Mouse (Mus musculus): ENCODE data around the gene Ttc13. TPM values are rescaled to one million over a fixed set of nuclear protein-coding genes. Genes with fewer than 3 reads are reported as not detected.

Gene Ttc13
- polyA plus RNA-seq, 1 experiment from 2014 or later, result 60.2 TPM

DNA sequence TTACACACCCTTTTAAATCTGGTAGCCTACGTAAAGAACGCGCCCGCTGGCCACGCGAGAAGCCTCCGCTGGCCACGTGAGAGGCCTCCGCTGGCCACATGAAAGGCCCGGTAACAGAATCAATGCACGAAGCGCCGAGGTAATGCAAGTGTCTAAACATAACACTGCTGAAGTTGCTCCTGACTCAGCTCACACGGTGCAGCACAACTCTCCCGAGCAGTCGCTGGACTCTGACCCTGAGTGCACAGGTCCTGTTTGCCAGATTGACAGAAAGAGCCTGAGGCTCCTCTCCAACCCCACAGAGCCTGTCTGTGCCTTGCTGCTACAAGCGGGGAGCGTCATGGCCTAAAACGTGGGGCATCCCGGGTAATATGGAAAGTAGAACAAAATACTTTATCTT is 70.0 kb downstream of the Ttc13 start:
- Histone ChIP-seq H3K27me3 (no peaks in the 10 kb centered on the region), H3K9ac (replicated peaks) (no peak overlapping the region), H3K27ac (no peak overlapping the region), H3K36me3 (peaks cover 29% of the 10 kb centered on the region), H3K4me2 (replicated peaks) (no peak overlapping the region), H3K9me3 (no peaks in the 10 kb centered on the region), H3K4me3 (replicated peaks) (no peak overlapping the region), H3K4me1 (replicated peaks) (peaks cover 38% of the 10 kb centered on the region)
- no peak for ATAC-seq
- 92% methylated on average over 20 of the region's 20 CpGs for WGBS

DNA sequence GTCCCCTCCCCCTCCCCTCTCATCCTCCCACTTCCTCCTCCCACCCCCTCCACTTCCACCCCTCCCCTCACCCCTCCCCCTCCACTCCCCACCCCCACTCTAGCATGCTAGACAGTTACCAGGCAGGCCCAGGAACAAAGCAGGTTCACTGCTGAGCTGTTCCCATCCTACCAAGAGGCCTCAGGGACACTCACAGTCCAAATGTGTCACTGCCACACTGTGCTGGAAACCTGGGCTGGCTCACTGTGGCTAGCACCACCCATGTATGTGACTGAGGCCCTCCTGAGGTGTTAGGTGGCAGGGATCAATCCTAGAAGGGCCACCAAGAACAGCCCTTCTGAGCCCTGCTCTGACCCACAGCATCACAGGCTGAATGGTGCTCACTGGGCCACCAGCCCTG is 73.5 kb downstream of the Ttc13 start:
- no peak overlapping the region for H3K4me3 ChIP-seq (replicated peaks)
- ATAC-seq, result peak; percentile 67
- peak overlapping the region; percentile 67 for H3K27ac ChIP-seq
- H3K4me1 ChIP-seq (replicated peaks), result peaks cover 34% of the 10 kb centered on the region
- H3K9ac ChIP-seq (replicated peaks), result no peak overlapping the region
- H3K9me3 ChIP-seq, result no peaks in the 10 kb centered on the region
- peaks cover 28% of the 10 kb centered on the region for H3K36me3 ChIP-seq
- no peak overlapping the region for H3K4me2 ChIP-seq (replicated peaks)
- no peaks in the 10 kb centered on the region for H3K27me3 ChIP-seq

DNA sequence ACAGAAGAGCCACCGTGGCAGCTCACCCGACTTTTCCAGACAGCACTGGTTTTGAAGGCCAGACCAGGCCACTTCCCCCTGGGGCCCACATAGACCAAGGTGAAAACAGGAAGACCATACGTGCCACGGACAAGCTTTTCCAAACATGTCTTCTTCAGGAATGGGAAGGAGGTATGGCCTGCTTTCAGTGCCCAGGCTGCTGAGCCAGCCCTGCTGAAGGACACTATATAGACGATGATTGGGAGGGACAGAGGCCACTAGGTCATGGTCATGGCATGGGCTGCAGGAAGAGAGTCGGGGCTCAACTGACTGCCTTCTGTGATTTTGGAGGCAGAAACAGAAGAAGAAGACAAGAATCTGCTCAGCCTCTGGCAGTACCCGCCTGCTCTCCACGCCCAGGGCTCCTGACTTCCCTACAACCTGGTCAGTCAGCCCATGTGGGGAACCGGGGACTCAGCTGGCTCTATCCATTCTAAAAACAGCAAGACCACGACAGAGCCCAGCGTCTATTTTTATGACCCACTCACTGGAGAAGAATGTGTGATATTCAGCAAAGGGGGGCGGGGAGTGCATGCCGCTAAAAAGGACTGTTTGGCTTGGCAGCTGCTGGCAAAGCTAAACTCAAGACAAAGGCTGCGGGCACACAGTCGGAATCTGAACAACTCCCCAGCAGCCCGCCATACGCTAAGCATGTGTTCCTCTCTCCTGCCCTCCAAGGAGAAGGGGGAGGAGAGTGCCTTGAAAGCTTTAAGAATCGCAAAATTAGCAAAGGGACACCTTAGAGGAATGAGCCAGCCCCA is 78.0 kb downstream of the Ttc13 start:
- Histone ChIP-seq H3K4me3 (replicated peaks) (no peak overlapping the region), H3K9ac (replicated peaks) (peak overlapping the region; percentile 44; the same call in 1 of the 2 replicates), H3K4me2 (replicated peaks) (no peak overlapping the region), H3K9me3 (no peaks in the 10 kb centered on the region), H3K27ac (peak overlapping the region; percentile 53; the same call in 1 of the 2 replicates), H3K27me3 (no peaks in the 10 kb centered on the region), H3K4me1 (replicated peaks) (peaks cover 22% of the 10 kb centered on the region), H3K36me3 (peaks cover 22% of the 10 kb centered on the region)
- 66% methylated on average over 18 of the region's 18 CpGs for WGBS
- peak; percentile 69 for ATAC-seq

DNA sequence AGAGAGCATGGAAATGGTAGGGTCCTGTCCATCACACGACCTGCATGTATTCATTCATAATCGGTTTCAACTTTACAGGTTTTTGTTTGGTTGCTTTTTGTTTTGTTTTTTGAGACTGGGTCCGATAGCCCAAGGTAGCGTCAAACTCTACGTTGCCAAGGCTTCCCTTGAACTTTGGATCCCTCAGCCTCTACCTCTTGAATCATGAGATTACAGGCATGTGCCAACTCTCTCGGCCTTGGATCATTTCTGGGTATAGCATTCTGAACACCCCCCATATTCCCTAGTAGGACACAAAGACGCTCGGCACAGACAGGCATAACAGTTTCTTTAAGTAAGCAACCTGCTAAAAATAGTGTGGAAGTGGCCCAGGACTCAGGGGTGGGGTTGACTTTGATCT is 80.2 kb downstream of the Ttc13 start:
- Histone ChIP-seq H3K36me3 (peaks cover 42% of the 10 kb centered on the region), H3K27ac (no peak overlapping the region), H3K4me1 (replicated peaks) (peaks cover 17% of the 10 kb centered on the region), H3K4me3 (replicated peaks) (no peak overlapping the region), H3K9me3 (no peaks in the 10 kb centered on the region), H3K9ac (replicated peaks) (no peak overlapping the region), H3K4me2 (replicated peaks) (no peak overlapping the region), H3K27me3 (no peaks in the 10 kb centered on the region)
- 96% methylated on average over 8 of the region's 8 CpGs for whole genome bisulfite sequencing
- ATAC-seq, result no peak

DNA sequence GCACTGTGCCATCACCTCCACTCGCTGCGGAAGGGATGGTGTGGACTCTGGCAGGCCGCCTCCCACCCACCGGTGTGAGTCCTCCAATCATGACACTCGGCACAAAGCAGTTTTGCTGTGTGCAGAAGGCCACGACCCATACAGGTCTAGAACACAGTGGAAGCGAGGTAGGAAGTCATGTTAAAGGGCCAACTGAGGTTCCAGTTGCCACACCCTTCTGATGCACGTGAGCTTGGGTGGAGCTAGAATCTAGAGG is 86.6 kb downstream of the Ttc13 start:
- no peak for ATAC-seq
- no peaks in the 10 kb centered on the region for H3K9me3 ChIP-seq

DNA sequence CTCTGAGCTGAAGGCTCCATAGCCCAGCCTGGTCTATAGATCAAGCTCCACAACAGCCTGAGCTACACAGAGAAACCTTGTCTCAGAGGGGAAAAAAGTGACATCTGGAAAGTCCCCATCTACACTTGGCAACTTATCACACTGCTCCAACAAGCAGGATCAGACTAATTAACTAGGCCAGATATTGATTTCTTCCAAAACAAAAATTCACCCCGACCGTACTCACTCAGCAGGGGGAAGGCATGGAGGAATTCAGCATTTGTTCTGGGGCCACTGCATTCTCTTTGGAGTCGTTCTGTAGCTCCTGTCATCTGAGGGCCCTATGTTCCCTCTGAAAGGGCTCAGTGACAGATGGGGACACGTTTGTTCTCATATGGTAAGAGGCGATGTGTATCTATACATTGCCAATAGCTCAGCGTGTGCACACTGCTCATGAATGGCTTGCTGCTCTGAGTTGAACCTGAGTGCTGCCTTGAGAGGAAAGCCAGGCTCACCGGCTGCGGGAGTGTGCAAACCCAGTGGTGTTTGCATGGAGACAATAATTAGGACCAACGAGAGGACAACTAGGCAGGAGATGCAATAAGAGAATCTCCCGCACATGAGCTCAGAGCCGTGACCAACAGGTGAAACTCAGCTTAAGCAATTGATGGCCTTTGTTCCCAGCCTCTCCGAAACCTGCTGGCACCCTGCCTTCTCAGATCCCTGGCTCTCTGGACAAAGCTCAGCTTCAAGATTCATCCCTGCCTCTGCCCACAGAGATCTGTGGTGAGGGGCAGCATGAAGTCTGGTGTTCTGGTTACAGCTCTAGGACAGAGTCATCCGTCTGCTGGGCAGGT is 87.2 kb downstream of the Ttc13 start:
- 72% methylated on average over 13 of the region's 13 CpGs for WGBS

More for the DNA sequence above, 86.6 kb downstream of the Ttc13 start:
- no peak overlapping the region for H3K27ac ChIP-seq
- WGBS, result 87% methylated on average over 8 of the region's 8 CpGs
- peaks cover 6% of the 10 kb centered on the region; the same call in 1 of the 2 replicates for H3K4me1 ChIP-seq (replicated peaks)
- H3K4me2 ChIP-seq (replicated peaks), result no peak overlapping the region
- no peak overlapping the region for H3K4me3 ChIP-seq (replicated peaks)
- no peaks in the 10 kb centered on the region for H3K27me3 ChIP-seq
- no peak overlapping the region for H3K9ac ChIP-seq (replicated peaks)
- H3K36me3 ChIP-seq, result peaks cover 48% of the 10 kb centered on the region

DNA sequence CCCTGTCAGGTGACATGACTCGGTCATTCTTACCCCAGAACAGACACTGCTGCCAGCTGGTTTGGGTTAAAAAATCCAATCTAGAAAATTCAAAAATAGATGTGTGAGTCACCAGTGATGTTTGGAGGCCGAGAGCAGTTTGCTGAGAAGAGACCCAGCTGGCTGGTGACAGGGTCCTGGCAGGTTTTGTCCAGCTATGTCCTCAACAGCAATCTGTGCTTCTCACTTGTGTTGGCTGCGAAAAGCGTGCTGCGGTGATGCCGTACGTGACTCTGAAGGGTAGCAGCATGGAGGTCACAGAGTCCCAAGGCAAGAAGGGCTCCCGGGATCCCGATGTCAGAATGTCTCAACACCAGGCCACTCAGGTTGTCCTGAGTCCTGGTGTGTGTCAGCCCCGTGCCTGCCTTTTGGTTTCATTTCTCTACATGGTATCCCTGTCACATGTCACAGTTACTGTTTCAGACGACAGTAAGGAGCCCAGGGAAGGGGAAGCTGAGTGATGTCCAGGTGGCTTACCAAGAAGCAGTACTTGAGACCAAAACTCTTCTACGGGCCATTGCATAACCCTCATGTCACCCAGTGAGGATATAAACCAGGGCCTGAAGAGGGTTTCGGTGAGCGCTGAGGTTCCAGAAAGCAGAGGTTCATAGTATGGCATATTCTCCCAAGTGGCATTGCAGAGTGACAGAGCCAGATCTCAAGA is 88.6 kb downstream of the Ttc13 start:
- no peak overlapping the region for H3K27ac ChIP-seq
- H3K36me3 ChIP-seq, result peaks cover 29% of the 10 kb centered on the region
- no peak overlapping the region for H3K9ac ChIP-seq (replicated peaks)
- WGBS, result 92% methylated on average over 14 of the region's 14 CpGs
- no peaks in the 10 kb centered on the region for H3K9me3 ChIP-seq
- no peak for ATAC-seq
- no peak overlapping the region for H3K4me3 ChIP-seq (replicated peaks)
- no peak overlapping the region for H3K4me2 ChIP-seq (replicated peaks)
- peaks cover 6% of the 10 kb centered on the region; the same call in 1 of the 2 replicates for H3K4me1 ChIP-seq (replicated peaks)
- H3K27me3 ChIP-seq, result no peaks in the 10 kb centered on the region

More for the DNA sequence above, 87.2 kb downstream of the Ttc13 start:
- H3K4me1 ChIP-seq (replicated peaks), result peaks cover 6% of the 10 kb centered on the region; the same call in 1 of the 2 replicates
- no peaks in the 10 kb centered on the region for H3K9me3 ChIP-seq
- H3K4me3 ChIP-seq (replicated peaks), result no peak overlapping the region
- H3K4me2 ChIP-seq (replicated peaks), result no peak overlapping the region
- H3K9ac ChIP-seq (replicated peaks), result no peak overlapping the region
- H3K27me3 ChIP-seq, result no peaks in the 10 kb centered on the region
- ATAC-seq, result no peak
- no peak overlapping the region for H3K27ac ChIP-seq
- peaks cover 44% of the 10 kb centered on the region for H3K36me3 ChIP-seq

DNA sequence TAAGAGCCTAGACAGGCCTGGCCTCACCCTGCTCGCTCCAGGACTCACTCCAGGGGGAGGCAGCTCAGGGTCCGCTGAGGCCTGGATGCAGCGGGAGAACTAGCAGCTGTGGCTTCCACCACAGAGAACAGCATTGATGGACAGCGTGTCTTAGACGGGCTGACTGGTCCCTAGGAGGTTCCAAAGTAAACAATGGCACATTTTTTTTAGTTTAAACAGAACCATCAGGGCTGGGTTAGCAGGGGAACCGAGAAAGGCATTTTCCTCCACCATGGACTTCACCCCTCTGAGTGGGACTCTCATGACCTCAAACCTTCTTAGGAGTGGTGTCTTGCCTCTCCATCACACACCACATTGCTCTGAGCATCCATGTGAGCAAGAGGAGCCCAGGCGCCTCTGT is 89.8 kb downstream of the Ttc13 start:
- Histone ChIP-seq H3K36me3 (peaks cover 18% of the 10 kb centered on the region), H3K4me2 (replicated peaks) (no peak overlapping the region), H3K4me3 (replicated peaks) (no peak overlapping the region), H3K27ac (no peak overlapping the region), H3K4me1 (replicated peaks) (peaks cover 6% of the 10 kb centered on the region; the same call in 1 of the 2 replicates), H3K9me3 (no peaks in the 10 kb centered on the region), H3K9ac (replicated peaks) (no peak overlapping the region), H3K27me3 (no peaks in the 10 kb centered on the region)
- no peak for ATAC-seq
- WGBS, result 48% methylated on average over 7 of the region's 7 CpGs

DNA sequence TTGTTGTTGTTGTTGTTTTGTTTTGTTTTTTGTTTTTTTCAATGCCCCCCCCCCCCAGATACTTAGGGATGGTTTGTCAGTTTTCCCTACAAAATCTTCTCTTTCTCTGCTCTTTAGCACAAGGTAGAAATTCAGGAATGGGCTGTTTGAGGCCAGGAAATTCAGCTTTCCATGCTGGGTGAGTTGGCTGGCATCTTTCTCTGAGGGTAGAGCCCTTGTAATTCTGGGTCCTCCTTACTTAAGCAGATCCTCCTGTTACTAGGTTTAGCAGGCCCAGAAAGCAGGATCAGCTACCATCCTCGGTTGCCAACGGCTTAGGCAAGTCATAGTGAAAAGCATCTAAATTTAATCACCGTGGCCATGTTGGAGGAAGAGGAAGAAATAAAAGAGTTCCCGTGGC is 90.9 kb downstream of the Ttc13 start:
- 67% methylated on average over 4 of the region's 4 CpGs for WGBS
- Histone ChIP-seq H3K9ac (replicated peaks) (no peak overlapping the region), H3K36me3 (peaks cover 8% of the 10 kb centered on the region), H3K4me2 (replicated peaks) (no peak overlapping the region), H3K4me3 (replicated peaks) (no peak overlapping the region), H3K27ac (no peak overlapping the region), H3K9me3 (no peaks in the 10 kb centered on the region), H3K27me3 (no peaks in the 10 kb centered on the region), H3K4me1 (replicated peaks) (peaks cover 6% of the 10 kb centered on the region; the same call in 1 of the 2 replicates)
- no peak for ATAC-seq

DNA sequence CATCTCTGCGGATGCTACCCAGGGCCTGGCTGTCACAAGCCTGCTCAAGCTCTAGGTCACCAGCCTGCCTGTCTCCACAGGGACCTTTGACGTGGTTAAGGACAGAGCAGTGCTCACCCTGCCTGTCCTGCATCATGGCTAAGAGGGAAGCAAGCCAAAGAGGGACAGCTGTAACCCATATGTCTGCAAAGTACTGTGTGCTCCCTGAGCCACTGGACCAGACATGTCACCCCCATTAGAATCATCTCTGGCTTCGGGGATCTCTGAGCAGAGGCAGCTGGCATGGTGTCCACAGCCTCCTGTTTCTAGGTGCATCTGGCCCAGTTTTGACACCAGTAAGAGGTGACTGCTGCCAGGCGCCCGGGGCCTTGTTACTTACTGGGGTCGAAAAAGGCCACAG is 91.3 kb downstream of the Ttc13 start:
- H3K27ac ChIP-seq, result no peak overlapping the region
- no peak overlapping the region for H3K4me3 ChIP-seq (replicated peaks)
- no peak overlapping the region for H3K9ac ChIP-seq (replicated peaks)
- peaks cover 5% of the 10 kb centered on the region; the same call in 1 of the 2 replicates for H3K36me3 ChIP-seq
- H3K9me3 ChIP-seq, result no peaks in the 10 kb centered on the region
- 81% methylated on average over 6 of the region's 6 CpGs for WGBS
- H3K4me1 ChIP-seq (replicated peaks), result peaks cover 6% of the 10 kb centered on the region; the same call in 1 of the 2 replicates
- no peak overlapping the region for H3K4me2 ChIP-seq (replicated peaks)
- H3K27me3 ChIP-seq, result no peaks in the 10 kb centered on the region
- no peak for ATAC-seq

DNA sequence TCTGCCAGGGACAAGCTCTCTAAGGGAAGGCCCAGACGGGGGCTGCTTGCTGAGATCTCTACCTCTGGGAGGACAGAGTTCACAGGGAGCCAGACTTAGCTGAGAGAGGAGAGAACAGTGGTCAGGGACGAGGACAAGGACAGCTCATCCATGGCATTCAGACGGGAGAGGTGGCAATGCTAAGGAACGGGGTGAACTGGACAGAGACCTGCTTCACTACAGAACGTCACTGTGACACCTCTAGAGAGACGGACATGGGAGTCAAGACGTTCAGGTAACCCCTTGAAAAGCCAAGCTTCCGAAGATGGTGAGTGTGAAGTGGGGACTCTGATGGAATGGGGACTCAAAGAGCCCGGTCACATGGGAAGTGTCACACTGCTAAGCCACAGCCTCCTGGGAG is 95.5 kb downstream of the Ttc13 start:
- no peaks in the 10 kb centered on the region for H3K27me3 ChIP-seq
- H3K27ac ChIP-seq, result no peak overlapping the region
- 86% methylated on average over 9 of the region's 9 CpGs for WGBS
- H3K4me1 ChIP-seq (replicated peaks), result 0 out of 2 replicates have a peak, but pooled peaks cover 4% of the 10 kb centered on the region
- ATAC-seq, result no peak
- no peaks in the 10 kb centered on the region for H3K36me3 ChIP-seq
- no peak overlapping the region for H3K4me2 ChIP-seq (replicated peaks)
- no peak overlapping the region for H3K4me3 ChIP-seq (replicated peaks)
- H3K9ac ChIP-seq (replicated peaks), result no peak overlapping the region
- no peaks in the 10 kb centered on the region for H3K9me3 ChIP-seq

Data from midbrain, embryonic 13.5 days (tissue).